ENCODE assay signal across 13 mouse cellular contexts in genomic region chr3:30864640-30865039, GRCm38 (mm10). TPM values are rescaled to one million over a fixed set of nuclear protein-coding genes. Genes with fewer than 3 reads are reported as not detected.
DNase-seq lines count a peak whose midpoint lies in the region; ATAC-seq and TF ChIP-seq lines count a peak whose summit lies in the region.
"Had no signal": no experiment of that assay in that cellular context is flagged by ENCODE, and none has a peak within 500 bp of the region (broad histone marks: within the 10 kb centered on the region; RNA-seq: fewer than 3 reads in every experiment).

No protein-coding gene starts in this region.

- no peaks in the 10 kb centered on the region for H3K4me1 ChIP-seq in liver, embryonic 16.5 days (ENCODE audit: control insufficient read depth, low read depth, low read length)
- no peaks in the 10 kb centered on the region for H3K4me1 ChIP-seq in liver, embryonic 11.5 days (replicated peaks; ENCODE audit: control insufficient read depth, insufficient read depth, low read length)
- no peaks in the 10 kb centered on the region for H3K4me1 ChIP-seq in cerebellum, adult 2 months (ENCODE audit: control insufficient read depth, insufficient read depth, low read length)

- H3K9me3 ChIP-seq in liver, embryonic 16.5 days (replicated peaks; ENCODE audit: control insufficient read depth, low read length) = no peaks in the 10 kb centered on the region
- no peaks in the 10 kb centered on the region for H3K9me3 ChIP-seq in liver, embryonic 11.5 days (ENCODE audit: control insufficient read depth, low read length)

- no peak overlapping the region for H3K4me2 ChIP-seq in liver, embryonic 16.5 days (ENCODE audit: low read depth, low read length)
- no peak overlapping the region for H3K4me2 ChIP-seq in liver, embryonic 11.5 days

- no peak for TF ChIP-seq CTCF in cerebellum, adult 2 months (IDR thresholded peaks at IDR 0.05; ENCODE audit: borderline replicate concordance, insufficient read depth, low read depth, low read length)

- ATAC-seq in liver, embryonic 16.5 days (ENCODE audit: low read depth) = peak; percentile 32; the same call in 1 of the 2 replicates
- ATAC-seq in liver, embryonic 11.5 days (replicated peaks; ENCODE audit: low FRiP score) = no peak
- ATAC-seq in monocyte, adult 5-6 weeks (replicated peaks; ENCODE audit: insufficient number of reproducible peaks, low FRiP score, low TSS enrichment, poor library complexity, severe bottlenecking) = peak; percentile 77
- ATAC-seq: activated CD4-positive, CD25-positive, alpha-beta regulatory T cell, adult 4 months; forebrain, embryonic 16.5 days had no signal

- WGBS in liver, embryonic 16.5 days (ENCODE audit: insufficient replicate concordance) = 15% methylated on average over 1 of the region's 1 CpGs
- WGBS in liver, embryonic 11.5 days = 50% methylated on average over 1 of the region's 1 CpGs
- 91% methylated on average over 1 of the region's 1 CpGs for WGBS in cerebellum, adult 2 months

- peak; percentile 96 for DNase-seq in heart, adult 11 months
- DNase-seq in heart, postnatal 25 days (ENCODE audit: low spot score) = no peak
- DNase-seq in liver, embryonic 11.5 days (ENCODE audit: low spot score) = no peak
- peak; percentile 20 for DNase-seq in c-Kit-positive CD71-negative TER-119-negative erythroid progenitor cells, embryonic 14.5 days (ENCODE audit: low read depth)
- no peak for DNase-seq in cerebellum, adult 2 months
- DNase-seq in cerebellum, postnatal 10 days = no peak
- DNase-seq: gastrocnemius, postnatal 25 days; kidney, postnatal 25 days; thymus, postnatal 14 days had no signal

- peak overlapping the region; percentile 21; the same call in 1 of the 2 replicates for H3K27ac ChIP-seq in liver, embryonic 16.5 days (ENCODE audit: low read length)
- no peak overlapping the region for H3K27ac ChIP-seq in liver, embryonic 11.5 days (ENCODE audit: low read depth, low read length)
- H3K27ac ChIP-seq in cerebellum, adult 2 months (ENCODE audit: insufficient read depth, low read length) = no peak overlapping the region

- no peaks in the 10 kb centered on the region for H3K36me3 ChIP-seq in liver, embryonic 16.5 days (ENCODE audit: control insufficient read depth, insufficient read depth)
- H3K36me3 ChIP-seq in liver, embryonic 11.5 days (ENCODE audit: control insufficient read depth, insufficient read depth, low read length) = no peaks in the 10 kb centered on the region

- no peak overlapping the region for H3K4me3 ChIP-seq in liver, embryonic 16.5 days (ENCODE audit: low read depth, low read length)
- H3K4me3 ChIP-seq in liver, embryonic 11.5 days (ENCODE audit: low read depth, low read length) = no peak overlapping the region
- no peak overlapping the region for H3K4me3 ChIP-seq in cerebellum, adult 2 months (replicated peaks; ENCODE audit: insufficient read depth, low read depth, low read length)

- H3K9ac ChIP-seq in liver, embryonic 16.5 days (ENCODE audit: low read depth, low read length) = no peak overlapping the region
- no peak overlapping the region for H3K9ac ChIP-seq in liver, embryonic 11.5 days (ENCODE audit: low read depth, low read length)

- no peaks in the 10 kb centered on the region for H3K27me3 ChIP-seq in liver, embryonic 16.5 days (ENCODE audit: control insufficient read depth, insufficient read depth, low read depth, low read length)
- H3K27me3 ChIP-seq in liver, embryonic 11.5 days (replicated peaks; ENCODE audit: control insufficient read depth, insufficient read depth, low read length) = no peaks in the 10 kb centered on the region
- no peaks in the 10 kb centered on the region for H3K27me3 ChIP-seq in cerebellum, adult 2 months (ENCODE audit: control insufficient read depth, insufficient read depth, low read length)

- no peak for TF ChIP-seq POLR2A in cerebellum, adult 2 months (IDR thresholded peaks at IDR 0.05; ENCODE audit: borderline replicate concordance, insufficient read depth, low read length)

- intact Hi-C loops in heart, postnatal 25 days (cut with DNase I) = no loop called here

RNA-seq across cellular contexts. Expression of gene Gpr160, which starts 8.9 kb away (rescaled TPM):
- total RNA-seq in heart, postnatal 25 days (2021) = 1 to 10 TPM in 1 of 2 experiments, under 1 TPM in 1; 0.99 to 1.0 TPM
- polyA plus RNA-seq in liver, embryonic 16.5 days (2015; fragmentation: Nextera tagmentation; extraction: Ambion mirVana) = 4.5 and 5.8 TPM in 2 replicates
- polyA plus RNA-seq in liver, embryonic 11.5 days (2014; fragmentation: Nextera tagmentation; extraction: Ambion mirVana) = 1.4 and 2.8 TPM in 2 replicates
- 6.4 to 17.2 TPM (median 9.5 TPM) in 3 replicates for total RNA-seq in monocyte, adult 5-6 weeks (2017)
- 0.72 and 1.1 TPM in 2 replicates for polyA plus RNA-seq in cerebellum, adult 2 months (2012; rRNA removed)

Comparison
In these comparisons a context has a peak if more than half of its experiments do, and no peak if none do; other contexts are left out.
1. DNase-seq: peak in heart, adult 11 months (single experiment) and c-Kit-positive CD71-negative TER-119-negative erythroid progenitor cells, embryonic 14.5 days (single experiment); none in heart, postnatal 25 days (single experiment), liver, embryonic 11.5 days (single experiment), cerebellum, adult 2 months (0 of 2) and cerebellum, postnatal 10 days (0 of 2).